Mouse (Mus musculus) midbrain, embryonic 13.5 days (tissue): ENCODE results near the gene Bpifa1. TPM values are rescaled to one million over a fixed set of nuclear protein-coding genes. Genes with fewer than 3 reads are reported as not detected.
"Not testable (repeated sequence)": the region's sequence is repeated elsewhere in the genome, so short reads cannot be mapped to it uniquely, and the experiment has no call there.

Source experiments
- ATAC-seq: fragments of 200-750 bp; cut with Nextera tagmentation; 2 replicates; pipeline ENCODE4 v1.8.0; 2017; ENCODE audit warnings: mild to moderate bottlenecking, moderate TSS enrichment, moderate library complexity
- H3K27ac ChIP-seq: fragments of 300-500 bp; sonication (generic); 2 replicates; pipeline ENCODE4 v1.5.1; 2015; ENCODE audit warnings: inconsistent platforms, mild to moderate bottlenecking, moderate library complexity
- H3K27me3 ChIP-seq: fragments of 300-500 bp; sonication (generic); 2 replicates; pipeline ENCODE4 v1.6.1; 2015; ENCODE audit warnings: mild to moderate bottlenecking, inconsistent platforms
- H3K36me3 ChIP-seq: fragments of 300-500 bp; sonication (generic); 2 replicates; pipeline ENCODE4 v1.6.1; 2015; ENCODE audit warnings: mild to moderate bottlenecking, inconsistent platforms
- H3K4me1 ChIP-seq: fragments of 300-500 bp; sonication (generic); replicated peaks from 2 replicates; pipeline ENCODE4 v1.6.1; 2015; ENCODE audit warnings: inconsistent platforms
- H3K4me2 ChIP-seq: fragments of 300-500 bp; sonication (generic); replicated peaks from 2 replicates; pipeline ENCODE4 v1.6.1; 2015; ENCODE audit warnings: moderate library complexity, mild to moderate bottlenecking, inconsistent platforms
- H3K4me3 ChIP-seq: fragments of 300-500 bp; sonication (generic); replicated peaks from 2 replicates; pipeline ENCODE4 v1.5.1; 2015; ENCODE audit warnings: mild to moderate bottlenecking, inconsistent platforms
- H3K9ac ChIP-seq: fragments of 300-500 bp; sonication (generic); replicated peaks from 2 replicates; pipeline ENCODE4 v1.6.1; 2015; ENCODE audit warnings: mild to moderate bottlenecking, inconsistent platforms
- H3K9me3 ChIP-seq: fragments of 300-500 bp; sonication (generic); 2 replicates; pipeline ENCODE4 v1.6.1; 2016; ENCODE audit warnings: mild to moderate bottlenecking, inconsistent platforms
- WGBS: fragments of 180-500 bp; shearing (Covaris S2); methylation state at CpG from one replicate; pipeline ENCODE4 v1.1.7; 2015; 5-methylcytosine and 5-hydroxymethylcytosine counted together
- polyA plus RNA-seq: library from polyadenylated mRNA; unstranded; fragments of >200 nt; fragmentation: Nextera tagmentation; extraction: Ambion mirVana; gene quantifications from 2 replicates; pipeline ENCODE4 v1.2.1, GENCODE M21; 2015

The Bpifa1 gene
- polyA plus RNA-seq: not detected in 2 replicates

GRCm38 (mm10) chr2:154142580-154142979, at the start of gene Bpifa1:
Bpifa1 (plus strand) TSS chr2:154142880.
- H3K9me3 ChIP-seq: no peaks in the 10 kb centered on the region
- H3K27me3 ChIP-seq: no peaks in the 10 kb centered on the region
- no peak within 1 kb of the TSS for H3K4me3 ChIP-seq
- no peak within 1 kb of the TSS for H3K4me2 ChIP-seq
- ATAC-seq: no peak
- WGBS: 89% methylated on average over 4 of the region's 4 CpGs
- no peak within 1 kb of the TSS for H3K9ac ChIP-seq
- no peak within 1 kb of the TSS for H3K27ac ChIP-seq
- H3K4me1 ChIP-seq: no peaks in the 10 kb centered on the region
- no peaks in the 10 kb centered on the region for H3K36me3 ChIP-seq

- no peaks in the 10 kb centered on the region for H3K27me3 ChIP-seq
- H3K4me2 ChIP-seq: no peak overlapping the region
- ATAC-seq: no peak
- H3K4me3 ChIP-seq: no peak overlapping the region
- H3K9me3 ChIP-seq: no peaks in the 10 kb centered on the region
- H3K9ac ChIP-seq: no peak overlapping the region
- no peaks in the 10 kb centered on the region for H3K4me1 ChIP-seq
- 54% methylated on average over 1 of the region's 1 CpGs for WGBS
- no peaks in the 10 kb centered on the region for H3K36me3 ChIP-seq
- H3K27ac ChIP-seq: no peak overlapping the region
These were observed 44.9 kb upstream of the Bpifa1 start for GRCm38 (mm10) chr2:154097734-154098133.

DNA sequence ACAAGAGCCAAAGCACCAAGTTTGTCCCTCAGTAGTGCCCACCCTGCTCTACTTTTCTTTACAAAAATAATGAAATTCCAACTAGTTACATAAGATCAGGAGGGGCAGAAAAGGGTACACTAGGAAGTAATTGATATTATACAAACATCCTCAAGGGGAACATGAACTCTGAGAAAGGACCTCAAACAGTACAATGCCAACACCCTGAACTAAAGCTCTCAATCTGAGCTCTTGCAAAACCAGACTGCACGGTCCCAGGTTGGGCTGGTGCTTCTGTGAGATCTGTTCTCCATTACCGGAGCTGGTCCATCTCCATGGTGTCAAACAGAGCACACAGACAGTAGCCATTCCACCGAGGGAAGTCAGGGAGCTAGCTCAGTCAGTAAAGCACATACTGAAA, 25.3 kb upstream of the Bpifa1 start:
- Histone ChIP-seq H3K4me2 (no peak overlapping the region), H3K27me3 (no peaks in the 10 kb centered on the region), H3K36me3 (no peaks in the 10 kb centered on the region), H3K9me3 (no peaks in the 10 kb centered on the region), H3K9ac (no peak overlapping the region), H3K27ac (no peak overlapping the region), H3K4me1 (no peaks in the 10 kb centered on the region), H3K4me3 (no peak overlapping the region)
- ATAC-seq: no peak
- 86% methylated on average over 3 of the region's 3 CpGs for WGBS

DNA sequence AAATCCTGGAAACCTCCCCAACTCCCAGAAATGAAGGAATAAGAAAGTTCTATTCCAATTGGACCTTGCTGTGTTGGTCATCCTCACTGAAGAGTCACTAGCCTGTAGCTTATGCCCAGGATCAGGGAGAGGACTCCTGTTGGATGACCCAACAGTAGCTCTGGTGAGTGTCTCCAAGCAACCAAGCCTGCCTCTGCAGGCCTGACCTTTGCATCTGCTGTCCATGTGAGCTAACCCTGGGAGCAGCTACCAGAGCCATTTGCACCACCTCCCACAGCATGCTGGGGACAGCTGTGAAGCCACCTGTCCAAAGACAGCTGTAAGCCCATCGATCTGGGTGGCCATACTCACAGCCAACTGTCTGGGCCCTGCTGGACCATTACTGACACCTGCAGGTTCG, 12.6 kb upstream of the Bpifa1 start, which contains the start of gene Bpifa3:
Gene Bpifa3 (plus strand): TSS at position 217 of the 400 bp plus-strand sequence.
- H3K4me2 ChIP-seq: no peak within 1 kb of the TSS
- no peak within 1 kb of the TSS for H3K4me3 ChIP-seq
- no peak within 1 kb of the TSS for H3K9ac ChIP-seq
- no peaks in the 10 kb centered on the region for H3K9me3 ChIP-seq
- ATAC-seq: no peak
- WGBS: 62% methylated on average over 2 of the region's 2 CpGs
- no peaks in the 10 kb centered on the region for H3K27me3 ChIP-seq
- no peaks in the 10 kb centered on the region for H3K36me3 ChIP-seq
- no peak within 1 kb of the TSS for H3K27ac ChIP-seq
- no peaks in the 10 kb centered on the region for H3K4me1 ChIP-seq

DNA sequence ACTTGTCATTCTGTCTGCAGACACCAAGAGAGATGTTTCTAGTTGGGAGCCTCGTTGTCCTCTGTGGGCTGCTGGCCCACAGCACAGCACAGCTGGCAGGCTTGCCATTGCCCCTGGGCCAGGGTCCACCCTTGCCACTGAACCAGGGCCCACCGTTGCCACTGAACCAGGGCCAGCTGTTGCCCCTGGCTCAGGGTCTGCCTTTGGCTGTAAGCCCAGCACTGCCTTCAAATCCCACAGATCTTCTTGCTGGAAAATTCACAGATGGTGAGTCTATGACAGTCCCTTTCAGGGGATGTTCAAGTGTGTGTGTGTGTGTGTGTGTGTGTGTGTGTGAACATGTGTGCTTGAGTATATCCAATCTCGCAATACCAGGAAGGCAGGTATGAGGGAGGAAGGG, 1.1 kb downstream of the Bpifa1 start:
- 84% methylated on average over 3 of the region's 3 CpGs for WGBS
- H3K27ac ChIP-seq: no peak overlapping the region
- no peak for ATAC-seq
- no peaks in the 10 kb centered on the region for H3K9me3 ChIP-seq
- H3K4me1 ChIP-seq: no peaks in the 10 kb centered on the region
- H3K9ac ChIP-seq: no peak overlapping the region
- H3K36me3 ChIP-seq: no peaks in the 10 kb centered on the region
- H3K4me3 ChIP-seq: no peak overlapping the region
- H3K4me2 ChIP-seq: no peak overlapping the region
- H3K27me3 ChIP-seq: no peaks in the 10 kb centered on the region

DNA sequence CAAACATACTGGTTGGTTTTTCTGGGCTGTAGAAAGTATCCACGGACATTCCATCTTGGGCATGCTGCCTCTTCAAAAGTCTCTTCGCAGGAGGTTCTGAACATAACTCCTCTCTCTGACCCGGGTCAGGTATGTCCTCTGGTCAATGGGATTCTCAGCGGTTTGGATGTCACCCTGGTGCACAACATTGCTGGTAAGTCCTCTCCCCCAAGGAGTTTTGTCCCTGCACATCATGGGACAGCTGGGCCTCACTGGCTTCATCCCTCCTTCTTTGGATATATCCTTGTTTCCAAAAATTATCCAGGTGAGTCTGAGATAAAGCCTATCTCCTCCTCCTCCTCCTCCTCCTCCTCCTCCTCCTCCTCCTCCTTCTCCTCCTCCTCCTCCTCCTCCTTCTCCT, 4.8 kb downstream of the Bpifa1 start:
- H3K36me3 ChIP-seq: no peaks in the 10 kb centered on the region
- WGBS: 84% methylated on average over 4 of the region's 4 CpGs
- H3K9me3 ChIP-seq: no peaks in the 10 kb centered on the region
- no peak for ATAC-seq
- H3K4me3 ChIP-seq: no peak overlapping the region
- no peaks in the 10 kb centered on the region for H3K4me1 ChIP-seq
- no peak overlapping the region for H3K4me2 ChIP-seq
- no peaks in the 10 kb centered on the region for H3K27me3 ChIP-seq
- H3K27ac ChIP-seq: no peak overlapping the region
- no peak overlapping the region for H3K9ac ChIP-seq

DNA sequence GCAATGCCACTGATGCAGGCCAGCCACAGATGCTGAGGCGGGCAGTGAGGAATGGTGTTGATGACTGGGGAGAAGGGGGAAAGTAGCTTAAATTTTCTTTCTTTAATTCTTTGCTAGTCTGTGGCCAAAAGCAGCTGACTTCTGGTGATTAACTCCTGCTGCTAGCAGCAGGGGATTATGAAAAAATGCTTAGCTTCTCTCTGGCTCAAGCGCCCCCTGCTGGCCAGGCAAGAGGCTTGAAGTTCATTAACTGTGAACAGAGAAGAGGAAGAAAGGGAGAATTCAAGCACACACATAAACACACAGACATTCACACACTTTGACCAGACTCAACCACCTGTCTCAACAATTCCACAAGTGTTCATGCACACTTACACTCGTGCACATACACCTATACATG, 15.8 kb downstream of the Bpifa1 start:
- Histone ChIP-seq H3K36me3 (no peaks in the 10 kb centered on the region), H3K27me3 (no peaks in the 10 kb centered on the region), H3K4me1 (no peaks in the 10 kb centered on the region), H3K4me3 (no peak overlapping the region), H3K4me2 (no peak overlapping the region), H3K9me3 (no peaks in the 10 kb centered on the region), H3K27ac (no peak overlapping the region), H3K9ac (no peak overlapping the region)
- no peak for ATAC-seq
- 26% methylated on average over 3 of the region's 3 CpGs for WGBS

DNA sequence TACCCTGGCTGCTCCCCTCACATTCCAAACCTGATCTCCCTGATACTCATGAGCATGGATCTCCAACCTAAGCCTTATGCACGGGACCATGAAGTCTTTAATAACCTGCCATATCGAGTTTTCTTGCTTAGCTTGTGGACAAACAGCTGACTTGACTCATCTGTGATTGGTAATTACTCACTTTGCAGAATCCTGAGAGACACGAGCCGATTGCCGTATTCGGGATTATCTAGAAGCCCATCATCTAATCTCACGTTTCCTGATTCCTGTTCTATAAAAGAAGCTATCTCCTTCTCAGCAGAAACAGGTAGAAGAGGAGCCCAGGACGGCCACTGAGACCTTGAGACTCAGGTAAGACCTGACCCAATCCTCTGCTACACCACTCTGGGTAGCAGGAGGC, 19.6 kb downstream of the Bpifa1 start, which contains the start of gene Bpifa5:
Gene Bpifa5 (plus strand): TSS at position 301 of the 400 bp plus-strand sequence.
- 83% methylated on average over 8 of the region's 8 CpGs for WGBS
- H3K9ac ChIP-seq: no peak within 1 kb of the TSS
- H3K27ac ChIP-seq: no peak within 1 kb of the TSS
- H3K27me3 ChIP-seq: no peaks in the 10 kb centered on the region
- H3K4me3 ChIP-seq: no peak within 1 kb of the TSS
- H3K4me2 ChIP-seq: no peak within 1 kb of the TSS
- no peaks in the 10 kb centered on the region for H3K36me3 ChIP-seq
- no peak for ATAC-seq
- no peaks in the 10 kb centered on the region for H3K9me3 ChIP-seq
- H3K4me1 ChIP-seq: no peaks in the 10 kb centered on the region

GRCm38 (mm10) chr2:154163306-154163705, 20.6 kb downstream of the Bpifa1 start:
- H3K4me1 ChIP-seq: no peaks in the 10 kb centered on the region
- H3K4me3 ChIP-seq: no peak overlapping the region
- H3K36me3 ChIP-seq: no peaks in the 10 kb centered on the region
- ATAC-seq: no peak
- H3K27ac ChIP-seq: no peak overlapping the region
- no peaks in the 10 kb centered on the region for H3K27me3 ChIP-seq
- H3K9ac ChIP-seq: no peak overlapping the region
- 90% methylated on average over 5 of the region's 5 CpGs for WGBS
- H3K9me3 ChIP-seq: no peaks in the 10 kb centered on the region
- H3K4me2 ChIP-seq: no peak overlapping the region

DNA sequence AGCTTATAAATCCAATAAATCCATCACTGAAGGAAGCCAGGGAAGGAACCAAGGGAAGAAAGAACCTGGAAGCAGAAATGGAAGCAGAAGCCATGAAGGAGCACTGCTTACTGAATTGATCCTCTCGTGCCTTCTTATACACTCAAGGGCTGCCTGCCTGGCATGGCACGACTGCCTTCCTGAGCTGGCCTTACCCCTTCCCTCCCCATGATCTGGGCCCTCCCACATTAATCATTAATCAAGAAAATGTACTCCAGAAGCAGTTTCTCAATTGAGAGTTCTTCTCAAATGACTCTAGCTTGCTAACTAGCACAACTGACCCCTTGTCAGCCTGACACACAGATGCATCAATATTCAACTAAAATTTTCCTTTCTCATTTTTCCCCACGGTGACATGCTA, 26.5 kb downstream of the Bpifa1 start:
- Histone ChIP-seq H3K27me3 (no peaks in the 10 kb centered on the region), H3K4me1 (no peaks in the 10 kb centered on the region), H3K27ac (no peak overlapping the region), H3K9me3 (no peaks in the 10 kb centered on the region), H3K9ac (no peak overlapping the region), H3K36me3 (no peaks in the 10 kb centered on the region), H3K4me2 (no peak overlapping the region), H3K4me3 (no peak overlapping the region)
- no peak for ATAC-seq
- WGBS: 72% methylated on average over 3 of the region's 3 CpGs

DNA sequence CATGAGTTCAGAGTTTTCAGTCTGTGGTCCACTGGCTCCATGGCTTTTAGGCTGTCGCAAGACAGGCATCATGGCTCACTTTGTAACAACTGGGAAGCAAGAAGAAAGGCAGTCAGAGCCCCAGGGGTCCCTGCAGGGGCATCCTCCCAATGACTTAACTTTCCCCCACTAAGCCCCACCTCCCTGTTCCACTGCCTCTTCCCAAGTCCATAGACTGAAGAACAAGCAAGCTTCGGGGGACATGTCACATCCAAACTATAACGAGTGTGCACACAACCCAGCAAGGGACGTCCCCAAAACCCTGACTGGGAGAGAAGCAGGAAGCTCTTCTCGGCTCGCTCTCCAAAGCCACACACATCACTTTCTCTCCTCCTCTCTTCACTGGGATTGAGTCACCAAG, 28.9 kb downstream of the Bpifa1 start:
- Histone ChIP-seq H3K4me3 (no peak overlapping the region), H3K4me2 (no peak overlapping the region), H3K36me3 (no peaks in the 10 kb centered on the region), H3K27ac (no peak overlapping the region), H3K27me3 (no peaks in the 10 kb centered on the region), H3K9me3 (no peaks in the 10 kb centered on the region), H3K9ac (no peak overlapping the region), H3K4me1 (no peaks in the 10 kb centered on the region)
- ATAC-seq: no peak
- WGBS: 74% methylated on average over 6 of the region's 6 CpGs

GRCm38 (mm10) chr2:154173313-154173712, 30.6 kb downstream of the Bpifa1 start:
- WGBS: 57% methylated on average over 1 of the region's 1 CpGs
- H3K9me3 ChIP-seq: no peaks in the 10 kb centered on the region
- H3K4me1 ChIP-seq: no peaks in the 10 kb centered on the region
- H3K36me3 ChIP-seq: no peaks in the 10 kb centered on the region
- no peak overlapping the region for H3K27ac ChIP-seq
- H3K4me2 ChIP-seq: no peak overlapping the region
- no peak overlapping the region for H3K9ac ChIP-seq
- H3K27me3 ChIP-seq: no peaks in the 10 kb centered on the region
- ATAC-seq: no peak
- no peak overlapping the region for H3K4me3 ChIP-seq

DNA sequence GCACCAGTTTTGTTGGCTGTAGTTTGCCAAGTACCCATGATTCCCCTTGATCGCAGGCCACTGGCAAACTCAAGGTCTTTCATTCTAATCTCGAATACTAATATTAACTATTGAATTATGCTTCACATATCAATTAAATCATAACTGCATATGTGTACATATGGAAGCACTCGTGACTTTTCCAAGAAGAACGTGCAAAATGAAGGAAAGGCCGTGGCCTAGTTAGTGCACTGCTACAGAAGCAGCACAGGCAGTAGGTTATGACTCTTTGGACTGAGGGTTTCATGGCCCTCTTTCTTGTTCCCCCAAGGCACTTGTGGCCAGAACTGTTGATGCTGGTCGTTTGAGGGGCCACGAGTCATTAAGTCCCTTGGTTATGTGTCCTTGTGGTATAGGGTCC, 39.2 kb downstream of the Bpifa1 start:
- not testable (repeated sequence) for H3K9me3 ChIP-seq, H3K9ac ChIP-seq, H3K27ac ChIP-seq, ATAC-seq, H3K4me1 ChIP-seq, H3K4me2 ChIP-seq, H3K36me3 ChIP-seq, H3K4me3 ChIP-seq, H3K27me3 ChIP-seq
- 89% methylated on average over 7 of the region's 7 CpGs for WGBS
